Mouse (Mus musculus): ENCODE measurements around the gene Crebbp.

Gene Crebbp

GRCm38 (mm10) chr16:4041646-4042045 lies 172.2 kb downstream of the Crebbp start:
- no peak for DNase-seq (ENCODE audit: low read depth)

GRCm38 (mm10) chr16:4040206-4040605 lies 173.6 kb downstream of the Crebbp start:
- no peak for DNase-seq (ENCODE audit: low read depth)

- DNase-seq (ENCODE audit: low read depth), result no peak
Measured at GRCm38 (mm10) chr16:4037690-4038089, 176.1 kb downstream of the Crebbp start.

- no peak for DNase-seq (ENCODE audit: low read depth)
Measured at GRCm38 (mm10) chr16:4036807-4037206, 177.0 kb downstream of the Crebbp start, which contains the start of gene Dnase1. Gene Dnase1 (plus strand): TSS chr16:4036942.

GRCm38 (mm10) chr16:4035575-4035974 lies 178.2 kb downstream of the Crebbp start:
- no peak for DNase-seq (ENCODE audit: low read depth)

GRCm38 (mm10) chr16:4034476-4034875 lies 179.3 kb downstream of the Crebbp start:
- no peak for DNase-seq (ENCODE audit: low read depth)

- no peak for DNase-seq (ENCODE audit: low read depth)
Measured at GRCm38 (mm10) chr16:4033971-4034370, 179.8 kb downstream of the Crebbp start.

GRCm38 (mm10) chr16:4032341-4032748 lies 181.5 kb downstream of the Crebbp start:
- DNase-seq (ENCODE audit: low read depth), result peak; percentile 26

- no peak for DNase-seq (ENCODE audit: low read depth)
Measured at GRCm38 (mm10) chr16:4031441-4032274, 182.1 kb downstream of the Crebbp start.

Data from induced T-regulatory cell, adult 2 months (primary cell).